Mouse (Mus musculus) hematopoietic stem cell, adult 5-6 weeks (primary cell): Measurements from ENCODE around the gene Eif2b5. TPM values are rescaled to one million over a fixed set of nuclear protein-coding genes. Genes with fewer than 3 reads are reported as not detected.

ENCODE experiments used
- ATAC-seq, 2 experiments: fragments of 125-278 bp in 1 of 2; replicated peaks in 1 of 2; 2 replicates each; pipeline ENCODE4 v1.8.0; 2016 to 2017; ENCODE audit warnings: inconsistent platforms in 2 of 2, mild to moderate bottlenecking in 2 of 2, moderate number of reproducible peaks in 2 of 2, low read depth in 1 of 2, moderate TSS enrichment in 1 of 2; ENCODE audit not compliant: low FRiP score in 2 of 2, poor library complexity in 2 of 2, severe bottlenecking in 2 of 2, insufficient read depth in 1 of 2, low TSS enrichment in 1 of 2
- total RNA-seq: library from RNA; stranded (forward); fragments of 172-1452, 232-1000 nt; gene quantifications from 2 replicates; pipeline ENCODE4 v1.2.3, GENCODE M21; 2017

Gene Eif2b5
- total RNA-seq, 1 experiment from 2014 or later = 67.2 TPM

DNA sequence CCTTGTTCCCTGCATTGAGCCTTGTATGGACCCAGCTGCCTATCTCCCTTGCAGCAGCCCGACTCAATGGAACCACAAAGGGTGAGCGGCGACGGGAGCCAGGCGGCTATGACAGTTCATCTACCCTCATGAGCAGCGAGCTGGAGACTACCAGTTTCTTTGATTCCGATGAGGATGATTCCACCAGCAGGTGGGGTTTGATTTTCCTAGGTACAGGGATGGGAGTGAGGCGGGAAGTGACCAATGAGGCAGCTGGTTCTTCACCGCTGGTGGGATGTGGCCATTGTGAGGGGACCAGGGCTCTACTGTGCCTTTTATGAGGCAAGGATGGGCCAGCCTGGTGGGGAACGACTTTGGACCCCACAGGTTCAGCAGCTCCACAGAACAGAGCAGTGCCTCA lies 25.3 kb downstream of the Eif2b5 start:
- ATAC-seq = no peak

DNA sequence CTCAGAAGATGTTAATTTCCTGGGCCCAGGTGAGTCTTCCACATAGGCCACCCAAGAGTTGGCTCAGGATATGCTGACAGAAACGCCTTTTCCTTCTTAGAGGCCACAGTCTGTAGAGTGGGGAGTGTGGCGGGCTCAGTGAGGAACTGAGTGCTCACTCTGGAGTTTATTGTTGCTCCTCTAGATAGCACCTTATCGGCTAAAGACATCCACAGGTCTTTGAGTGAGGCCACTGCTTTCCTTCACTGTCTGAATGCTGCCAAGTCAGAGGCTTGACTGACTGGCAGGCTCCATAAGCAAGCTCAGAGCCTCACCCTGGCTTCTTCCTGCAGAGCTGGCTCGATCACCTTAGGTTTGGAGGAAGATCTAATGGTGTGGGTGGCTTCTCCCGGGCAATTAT lies 30.2 kb downstream of the Eif2b5 start:
- ATAC-seq = no peak

DNA sequence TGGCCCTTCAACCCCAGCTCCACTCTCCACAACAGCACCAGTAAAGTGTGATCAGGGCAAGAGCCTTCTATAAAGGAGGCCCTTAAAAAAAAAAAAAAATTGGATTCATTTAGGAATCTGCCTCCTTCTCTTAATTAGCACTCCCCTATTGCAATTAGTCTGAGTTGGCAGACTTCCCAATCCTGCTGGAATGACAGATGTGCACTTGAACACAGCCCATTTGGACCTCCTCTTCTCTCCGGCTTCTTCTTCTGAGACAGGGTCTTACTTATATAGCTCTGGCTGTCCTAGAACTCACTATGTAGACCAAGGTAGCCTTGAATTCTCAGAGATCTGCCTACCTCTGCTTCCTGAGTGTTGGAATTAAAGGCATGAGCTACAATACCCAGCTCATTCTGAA lies 30.8 kb downstream of the Eif2b5 start:
- no peak for ATAC-seq

DNA sequence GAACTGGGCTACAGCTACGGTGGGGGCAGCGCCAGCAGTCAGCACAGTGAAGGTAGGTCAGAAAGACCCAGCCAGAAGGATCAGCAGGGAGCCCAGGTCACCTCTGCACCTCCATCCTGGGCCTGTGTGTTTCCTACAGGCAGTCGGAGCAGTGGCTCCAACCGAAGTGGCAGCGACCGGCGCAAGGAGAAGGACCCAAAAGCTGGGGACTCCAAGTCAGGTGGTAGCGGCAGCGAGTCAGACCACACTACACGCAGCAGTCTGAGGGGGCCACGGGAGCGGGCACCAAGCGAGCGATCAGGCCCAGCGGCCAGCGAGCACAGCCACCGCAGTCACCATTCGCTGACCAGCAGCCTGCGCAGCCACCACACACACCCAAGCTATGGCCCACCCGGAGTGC lies 32.3 kb downstream of the Eif2b5 start:
- no peak for ATAC-seq

DNA sequence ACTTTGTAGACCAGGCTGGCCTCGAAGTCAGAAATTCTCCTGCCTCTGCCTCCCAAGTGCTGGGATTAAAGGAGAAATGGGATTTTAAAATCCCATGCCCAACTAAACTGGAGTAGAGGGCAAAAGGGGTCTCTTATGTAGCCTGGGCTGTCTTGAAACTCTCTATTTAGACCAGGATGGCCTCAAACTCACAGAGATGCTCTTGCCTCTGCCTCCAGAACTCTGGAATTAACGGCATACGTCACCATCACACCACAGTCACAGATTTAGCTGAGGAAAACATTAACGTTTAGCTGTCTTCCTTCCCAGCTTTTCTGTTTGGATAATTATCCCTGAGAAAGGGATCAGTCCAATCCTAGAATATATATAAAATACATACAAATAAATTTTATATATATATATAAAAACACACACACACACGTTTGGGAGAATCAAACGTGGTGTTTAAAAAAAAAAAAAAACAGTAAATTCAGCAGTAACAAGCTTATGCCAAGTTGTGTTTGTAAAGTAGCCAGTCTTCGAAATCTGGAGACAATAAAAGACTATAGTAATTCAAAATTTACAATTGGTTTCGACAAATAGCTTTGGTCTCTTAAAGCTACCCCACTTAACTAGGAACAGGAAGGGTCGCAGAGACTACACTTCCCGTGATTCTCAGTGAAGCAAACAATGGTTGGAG lies 36.1 kb downstream of the Eif2b5 start:
- ATAC-seq = no peak

DNA sequence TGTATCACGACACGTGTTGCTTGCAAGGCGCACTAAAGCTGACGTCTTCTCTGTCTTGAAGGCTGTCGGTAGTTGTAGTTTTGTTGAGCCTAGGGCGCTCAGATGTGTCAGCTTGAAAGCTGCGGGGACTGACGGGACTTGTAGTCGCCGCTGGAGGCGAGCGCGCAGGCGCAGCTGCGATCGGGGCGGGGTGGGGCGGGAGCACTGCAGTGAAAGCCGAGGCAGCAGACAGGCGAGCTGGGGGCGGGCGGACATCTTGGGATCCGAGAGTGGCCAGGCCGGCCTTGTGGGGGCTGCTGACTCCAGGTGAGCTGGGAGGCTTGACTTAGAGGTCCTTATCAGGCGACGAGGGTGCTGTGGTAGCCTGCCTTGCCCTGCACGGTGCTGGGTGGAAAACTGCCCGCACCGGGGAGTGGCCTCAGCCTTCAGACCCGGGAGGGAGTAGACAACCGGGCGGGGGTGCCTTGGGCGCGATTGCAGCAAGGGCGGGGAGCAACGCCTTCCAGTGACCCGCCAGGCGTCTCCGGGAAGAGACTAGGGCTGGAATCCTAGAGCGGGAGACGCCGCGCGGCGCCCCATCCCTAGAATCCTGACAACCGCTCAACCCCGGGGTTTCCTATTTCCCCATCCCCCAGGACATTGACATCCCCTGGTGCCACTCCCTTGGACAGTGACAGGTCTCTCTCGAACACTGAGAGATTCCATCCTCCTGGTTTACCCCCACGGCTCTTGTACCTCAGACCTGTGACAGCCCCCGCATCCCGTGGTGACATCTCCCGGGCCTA lies 36.9 kb downstream of the Eif2b5 start, which contains the start of gene Ap2m1:
Gene Ap2m1, plus strand, starts transcription at position 183 of the 785 bp plus-strand sequence.
- ATAC-seq = peak; percentile 99

DNA sequence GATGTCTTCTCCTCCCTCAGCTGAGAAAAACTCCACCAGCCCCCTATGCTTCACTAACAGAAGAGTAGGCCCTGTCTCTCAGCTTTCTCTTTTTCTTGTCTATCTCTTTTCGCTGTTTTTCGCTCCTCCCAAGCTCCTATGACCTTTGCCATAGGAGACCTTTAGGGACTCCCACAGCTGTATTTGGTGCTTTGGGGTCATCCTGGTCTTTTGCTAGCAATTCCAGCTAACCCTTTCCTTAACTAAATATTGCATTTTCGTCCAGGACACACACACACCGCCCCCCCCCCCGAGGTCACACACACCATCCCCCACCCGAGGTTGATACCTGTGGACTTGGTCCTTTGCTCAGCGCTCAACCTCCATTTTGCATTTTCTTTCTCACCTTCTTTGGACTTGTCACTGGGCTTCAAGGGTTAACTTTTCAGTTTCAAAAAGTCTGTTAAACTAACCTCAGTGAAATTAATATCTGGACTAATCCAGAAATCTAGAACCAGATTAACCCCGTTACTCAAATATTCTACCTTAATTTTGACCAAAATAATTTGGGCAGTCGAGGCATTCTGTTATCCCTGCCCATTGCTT lies 37.6 kb downstream of the Eif2b5 start:
- no peak for ATAC-seq

DNA sequence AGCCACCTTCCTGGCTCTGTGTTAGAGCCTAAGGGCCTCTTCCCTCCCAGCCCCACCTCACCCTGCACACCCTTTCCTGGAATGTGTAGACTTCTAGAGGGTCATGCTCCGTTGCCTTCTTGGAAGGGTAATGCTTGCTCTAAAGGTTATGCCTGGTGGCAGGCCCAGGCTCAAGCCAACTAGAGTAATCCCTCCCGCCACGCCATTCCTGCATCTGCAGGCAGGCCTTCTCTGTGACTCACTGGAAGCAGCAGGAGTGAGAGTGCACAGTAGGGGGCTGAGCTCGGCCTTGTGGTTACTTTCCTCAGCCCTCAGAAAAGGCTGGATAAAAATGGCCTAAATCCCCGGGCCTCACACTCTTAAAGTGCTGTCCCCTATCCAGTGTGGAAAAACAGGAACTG lies 38.5 kb downstream of the Eif2b5 start:
- no peak for ATAC-seq

DNA sequence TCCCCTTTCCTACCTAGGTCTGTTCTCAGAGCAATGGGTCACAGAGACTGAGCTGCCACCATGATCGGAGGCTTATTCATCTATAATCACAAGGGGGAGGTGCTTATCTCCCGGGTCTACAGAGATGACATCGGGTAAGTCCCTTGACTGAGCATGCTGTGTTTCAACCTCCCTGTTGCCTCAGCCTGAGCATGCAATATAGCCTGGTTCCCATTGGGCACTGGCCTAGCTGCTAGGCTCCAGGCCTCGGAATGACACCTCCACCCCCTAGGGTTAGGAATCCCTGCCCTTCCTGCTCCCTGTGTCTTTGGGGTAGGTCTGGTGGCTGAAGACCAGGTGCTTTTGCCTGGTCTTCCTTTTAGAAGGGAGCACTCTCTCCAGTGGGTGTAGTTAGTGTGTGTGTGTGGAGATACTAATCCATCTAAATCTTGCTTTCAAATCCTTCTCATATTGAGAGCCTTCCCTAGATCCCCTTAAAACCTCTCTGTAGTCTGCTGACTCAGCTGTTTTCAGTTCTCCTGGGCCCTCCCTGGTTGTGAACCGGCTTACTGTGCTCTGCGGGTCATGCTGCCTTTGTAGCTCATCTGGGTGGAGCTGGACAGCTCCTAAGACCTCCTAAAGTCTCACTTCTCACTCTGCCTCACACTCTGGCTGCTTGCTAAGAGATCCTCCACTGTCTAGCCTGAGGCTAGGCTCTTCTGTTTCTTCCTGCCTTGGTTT lies 39.1 kb downstream of the Eif2b5 start:
- no peak for ATAC-seq

DNA sequence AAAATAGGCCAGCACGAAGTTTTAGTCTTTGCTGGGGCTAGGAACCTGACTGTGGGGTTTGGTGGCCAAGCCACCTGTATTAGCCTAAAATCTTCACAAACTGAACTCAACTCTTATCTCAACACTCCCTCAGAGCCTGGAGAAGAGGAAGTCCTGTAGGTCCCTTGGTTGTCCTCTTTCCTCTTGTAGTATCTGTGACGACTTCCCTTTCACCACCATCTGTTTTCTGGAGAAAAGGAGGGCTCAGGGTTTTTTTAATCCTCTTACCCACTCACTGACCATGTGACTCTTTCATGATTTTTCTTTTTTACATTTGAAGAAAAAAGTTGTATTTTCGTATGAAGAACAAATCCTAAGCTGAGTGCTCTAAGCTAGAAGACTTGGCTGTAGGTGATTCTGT lies 41.0 kb downstream of the Eif2b5 start:
- no peak for ATAC-seq

DNA sequence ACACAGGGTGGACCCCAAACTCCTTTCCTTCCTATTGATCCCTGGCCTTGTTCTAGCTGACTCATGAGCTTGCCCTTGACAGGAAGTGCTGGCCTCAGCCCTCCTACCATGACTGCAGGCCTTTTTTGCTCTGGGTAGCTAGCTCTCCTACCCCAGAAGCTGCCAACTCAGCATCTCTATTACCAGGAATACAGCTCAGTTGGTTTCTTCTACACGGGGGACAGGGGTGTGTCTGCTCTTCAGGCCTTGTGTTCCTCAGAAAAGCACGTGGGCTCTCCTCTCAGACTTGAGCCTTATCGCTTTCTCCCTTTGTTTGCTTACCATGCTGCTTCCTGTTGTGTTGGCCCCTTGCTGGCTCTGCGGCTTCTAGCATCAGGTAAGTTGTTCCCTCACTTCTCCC lies 41.8 kb downstream of the Eif2b5 start:
- no peak for ATAC-seq

DNA sequence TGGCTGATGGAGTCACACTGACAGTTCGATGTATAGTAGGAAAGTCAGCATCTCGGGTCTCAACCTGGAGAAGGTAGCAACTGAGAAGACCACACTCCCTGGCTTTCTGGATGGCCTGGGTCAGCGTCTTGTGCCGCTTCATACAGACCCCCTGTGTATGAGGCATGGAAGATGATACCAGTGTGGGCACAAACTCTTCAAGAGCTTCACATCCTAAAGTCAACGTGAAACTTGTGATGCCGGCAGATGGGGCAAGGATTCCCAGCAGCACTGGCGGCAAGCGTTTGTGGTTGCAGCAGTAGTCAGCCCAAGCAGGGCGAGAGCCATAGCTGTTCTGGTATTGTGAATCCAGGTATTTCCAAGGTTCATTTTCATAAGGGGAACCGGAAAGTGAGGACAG lies 47.1 kb downstream of the Eif2b5 start:
- ATAC-seq = no peak

DNA sequence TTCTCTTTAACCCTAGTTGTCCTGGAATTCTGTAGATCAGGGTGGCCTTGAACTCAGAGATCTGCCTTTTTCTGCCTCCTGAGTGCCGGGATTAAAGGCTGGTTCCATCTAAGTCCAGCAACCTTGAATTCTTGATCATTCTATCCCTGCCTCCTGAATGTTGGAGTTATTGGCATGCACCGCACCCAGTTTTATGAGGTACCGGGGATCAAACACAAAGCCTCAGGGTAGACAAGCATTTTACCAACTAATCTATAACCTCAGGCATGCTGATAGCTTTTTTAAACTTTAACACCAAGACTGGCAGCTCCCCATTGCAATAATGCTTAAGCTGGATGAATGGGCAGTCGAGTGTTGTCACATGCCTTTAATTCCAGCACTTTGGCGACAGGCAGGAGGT lies 48.8 kb downstream of the Eif2b5 start:
- ATAC-seq = no peak

DNA sequence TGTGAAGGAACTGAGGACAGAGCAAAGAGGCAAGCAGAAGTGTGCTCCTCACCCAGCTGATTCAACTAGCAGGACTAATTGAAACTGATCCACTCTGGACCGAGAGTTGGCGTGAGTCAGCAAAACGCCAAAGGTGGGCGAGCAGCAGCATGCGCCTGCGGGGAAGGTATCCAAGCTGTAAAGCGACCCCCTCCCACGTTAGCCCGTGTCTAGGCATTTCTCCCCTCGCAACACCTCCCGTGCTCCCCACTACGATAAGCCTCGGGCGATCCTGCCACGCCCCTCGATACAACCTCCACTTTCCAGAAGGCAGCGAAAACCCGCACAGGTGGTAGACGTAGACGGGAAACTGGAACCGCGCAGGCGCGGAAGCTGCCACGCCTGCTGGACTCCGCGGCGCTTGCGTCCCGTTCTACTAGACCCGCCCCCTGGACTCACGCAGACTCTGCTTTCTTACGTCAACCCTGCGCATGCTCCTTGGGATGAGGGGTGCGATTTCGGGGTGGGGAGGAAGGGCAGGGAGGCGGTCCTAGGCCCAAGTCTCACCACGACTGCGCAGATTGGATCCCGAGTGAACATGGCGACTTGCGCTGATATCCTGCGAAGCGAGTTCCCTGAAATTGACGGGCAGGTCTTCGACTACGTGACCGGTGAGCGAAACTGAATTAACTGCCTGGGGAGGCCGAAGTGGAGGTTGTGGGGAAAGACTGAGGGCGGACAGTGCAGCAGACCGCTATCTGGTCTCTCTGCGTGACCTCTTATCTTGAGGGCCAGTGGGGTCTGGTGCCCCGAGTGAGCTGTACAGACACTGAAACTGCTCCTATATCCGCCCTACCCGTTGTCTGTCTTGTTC lies 49.7 kb downstream of the Eif2b5 start, which contains the start of gene Abcf3:
Gene Abcf3, plus strand, starts transcription at position 482 of the 853 bp plus-strand sequence.
- peak; percentile 98 to 99 for ATAC-seq

DNA sequence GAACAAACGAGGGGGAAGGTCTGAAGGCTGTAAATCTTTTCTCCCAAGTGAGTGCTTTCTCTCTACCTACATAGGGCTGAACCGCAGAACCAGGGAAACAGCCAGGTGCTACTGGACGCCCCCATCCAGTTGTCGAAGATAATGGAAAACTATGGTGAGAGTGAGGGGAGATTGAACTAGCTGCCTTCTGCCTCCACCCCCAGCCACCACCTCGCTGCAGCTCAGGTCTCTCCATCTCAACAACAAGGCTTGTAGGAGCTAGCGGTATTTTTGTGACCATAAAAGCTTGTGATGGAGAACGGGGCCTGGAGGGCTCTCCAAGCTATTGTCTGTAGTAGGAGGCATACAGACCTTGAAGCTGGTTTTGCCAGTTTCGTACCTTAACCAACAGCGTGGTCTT lies 50.5 kb downstream of the Eif2b5 start:
- ATAC-seq = no peak

DNA sequence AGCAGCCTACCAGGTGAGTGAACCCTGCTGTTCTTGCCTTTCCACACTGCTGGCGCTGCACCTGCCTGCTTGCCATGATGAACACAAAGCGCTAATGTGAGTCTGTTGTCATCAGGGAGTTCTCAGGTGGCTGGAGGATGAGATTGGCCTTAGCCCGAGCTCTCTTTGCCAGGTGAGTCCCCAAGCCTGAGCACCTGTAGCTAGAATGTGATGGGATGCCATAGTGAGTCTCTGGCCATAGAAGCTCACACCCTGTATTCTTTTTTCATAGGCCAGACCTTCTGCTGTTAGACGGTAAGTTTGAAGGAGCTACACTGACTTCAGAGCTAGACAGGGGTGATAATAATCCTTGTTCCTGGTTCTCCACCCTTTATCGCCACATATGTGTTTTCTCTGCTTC lies 53.1 kb downstream of the Eif2b5 start:
- no peak for ATAC-seq

DNA sequence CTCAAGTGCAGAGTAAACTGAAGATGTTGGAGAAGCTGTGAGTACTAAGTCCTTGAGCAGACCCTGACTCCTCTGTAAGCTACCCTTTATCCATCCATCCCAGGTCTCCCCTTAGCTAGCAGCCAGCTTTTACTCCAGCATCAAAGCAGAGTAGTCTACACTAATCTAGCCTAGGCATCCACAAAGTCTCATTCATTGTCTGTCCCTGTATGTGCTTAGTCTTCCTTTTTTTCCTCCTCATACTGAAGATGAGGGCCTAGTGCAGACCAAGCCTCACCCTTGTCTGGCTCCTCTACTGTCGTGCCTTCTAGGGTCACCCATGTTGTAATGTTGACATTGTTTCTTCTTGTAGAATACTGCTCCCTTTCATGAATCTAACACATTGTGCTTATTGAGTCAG lies 54.0 kb downstream of the Eif2b5 start:
- no peak for ATAC-seq
